Mouse (Mus musculus): ENCODE measurements at regions not wholly inside any gene's neighbourhood (a gene's known extent, or its start where the extent isn't known, plus 50 kb on each side); places are given as distances from the start of the nearest gene placed in this dataset.

DNA sequence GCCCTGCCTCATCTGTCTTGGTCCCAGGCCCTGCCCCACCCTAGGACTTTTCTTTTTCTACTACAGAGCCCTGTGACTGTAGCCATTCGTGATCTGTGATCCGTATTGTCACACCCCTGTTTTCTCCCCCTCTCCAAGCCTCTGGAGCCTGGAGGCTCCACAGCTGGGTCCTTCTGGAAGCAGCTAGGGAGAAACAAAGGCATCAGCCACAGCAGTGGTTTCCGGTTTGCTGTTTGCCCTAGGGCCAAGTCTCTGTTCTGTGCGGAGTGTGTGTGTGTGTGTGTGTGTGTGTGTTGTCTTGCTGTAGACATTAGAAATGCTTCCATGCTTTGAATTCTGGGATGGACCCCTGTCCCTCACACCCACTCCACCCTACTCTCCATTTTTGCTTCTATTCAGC lies 76.9 kb downstream of the Tpra1 start:
- no peaks in the 10 kb centered on the region for H3K27me3 ChIP-seq (ENCODE audit: control insufficient read depth, insufficient read depth, low read length)
- peaks cover 28% of the 10 kb centered on the region for H3K4me1 ChIP-seq (ENCODE audit: control insufficient read depth, insufficient read depth, low read length)
- ATAC-seq (ENCODE audit: insufficient read depth, low FRiP score, low TSS enrichment): no peak
- H3K27ac ChIP-seq (ENCODE audit: low read depth, low read length): no peak overlapping the region
- no peak overlapping the region for H3K4me3 ChIP-seq (ENCODE audit: low read depth, low read length)
- 55% methylated on average over 4 of the region's 4 CpGs for WGBS
- no peak overlapping the region for H3K4me2 ChIP-seq (ENCODE audit: low read depth)
- no peaks in the 10 kb centered on the region for H3K36me3 ChIP-seq (ENCODE audit: control insufficient read depth, insufficient read depth, low read length)
- no peaks in the 10 kb centered on the region for H3K9me3 ChIP-seq (ENCODE audit: control insufficient read depth, low read length)
- no peak overlapping the region for H3K9ac ChIP-seq (ENCODE audit: low read length)
- DNase-seq (ENCODE audit: low spot score): no peak

DNA sequence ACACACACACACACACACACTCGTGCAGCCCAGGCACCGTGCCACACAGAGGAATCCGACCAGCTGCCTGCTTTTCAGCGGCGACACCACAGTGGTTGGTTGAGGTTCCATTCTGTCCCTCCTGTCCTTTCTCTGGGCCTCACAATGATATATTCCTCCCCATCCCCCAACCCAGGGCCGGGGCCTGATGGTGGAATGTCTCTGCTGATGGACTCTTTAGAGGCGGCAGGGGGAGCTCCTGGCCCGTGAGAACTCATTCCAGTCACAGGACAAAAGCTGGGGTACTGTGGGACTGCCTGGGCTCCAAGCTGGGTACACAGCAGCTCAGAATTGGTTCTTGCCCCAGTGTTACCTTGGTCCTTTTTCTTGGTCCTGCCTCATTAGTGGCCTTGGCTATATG lies 78.1 kb downstream of the Tpra1 start:
- H3K27me3 ChIP-seq (ENCODE audit: control insufficient read depth, insufficient read depth, low read length): no peaks in the 10 kb centered on the region
- H3K4me2 ChIP-seq (ENCODE audit: low read depth): no peak overlapping the region
- H3K27ac ChIP-seq (ENCODE audit: low read depth, low read length): peak overlapping the region; percentile 71
- DNase-seq (ENCODE audit: low spot score): peak; percentile 88
- H3K9me3 ChIP-seq (ENCODE audit: control insufficient read depth, low read length): no peaks in the 10 kb centered on the region
- 6% methylated on average over 8 of the region's 8 CpGs for WGBS
- peak; percentile 78 for ATAC-seq (ENCODE audit: insufficient read depth, low FRiP score, low TSS enrichment)
- no peaks in the 10 kb centered on the region for H3K36me3 ChIP-seq (ENCODE audit: control insufficient read depth, insufficient read depth, low read length)
- no peak overlapping the region for H3K4me3 ChIP-seq (ENCODE audit: low read depth, low read length)
- H3K9ac ChIP-seq (ENCODE audit: low read length): no peak overlapping the region
- peaks cover 17% of the 10 kb centered on the region for H3K4me1 ChIP-seq (ENCODE audit: control insufficient read depth, insufficient read depth, low read length)

DNA sequence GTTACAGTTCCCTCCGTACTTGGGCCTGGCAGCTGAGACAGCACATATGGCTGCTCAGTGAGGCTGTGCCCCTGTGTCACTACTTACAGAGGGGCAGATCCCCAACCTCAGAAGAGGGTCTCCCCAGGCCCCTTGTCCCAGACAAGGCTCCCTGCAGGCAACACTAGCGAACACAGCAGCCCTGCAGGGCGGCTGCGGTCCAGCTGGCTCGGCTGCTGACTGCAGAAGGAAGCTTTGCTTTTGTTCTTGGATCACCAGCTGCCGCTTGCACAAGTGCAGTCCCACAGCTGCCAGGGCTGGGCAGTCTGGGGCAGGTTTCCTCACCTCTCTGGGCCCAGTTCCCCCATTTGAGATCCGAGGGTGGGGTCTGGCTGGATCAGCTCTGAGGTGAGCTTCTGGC lies 79.5 kb downstream of the Tpra1 start:
- peak overlapping the region; percentile 19; the same call in 1 of the 2 replicates for H3K9ac ChIP-seq (ENCODE audit: low read length)
- H3K27ac ChIP-seq (ENCODE audit: low read depth, low read length): 0 out of 2 replicates have a peak overlapping the region, but pooled peaks have one; percentile 39
- WGBS: 9% methylated on average over 7 of the region's 7 CpGs
- H3K4me2 ChIP-seq (ENCODE audit: low read depth): no peak overlapping the region
- H3K4me3 ChIP-seq (ENCODE audit: low read depth, low read length): no peak overlapping the region
- H3K36me3 ChIP-seq (ENCODE audit: control insufficient read depth, insufficient read depth, low read length): no peaks in the 10 kb centered on the region
- peak; percentile 75 for DNase-seq (ENCODE audit: low spot score)
- H3K27me3 ChIP-seq (ENCODE audit: control insufficient read depth, insufficient read depth, low read length): no peaks in the 10 kb centered on the region
- H3K4me1 ChIP-seq (ENCODE audit: control insufficient read depth, insufficient read depth, low read length): peaks cover 12% of the 10 kb centered on the region; the same call in 1 of the 2 replicates
- no peaks in the 10 kb centered on the region for H3K9me3 ChIP-seq (ENCODE audit: control insufficient read depth, low read length)
- ATAC-seq (ENCODE audit: insufficient read depth, low FRiP score, low TSS enrichment): peak; percentile 38

DNA sequence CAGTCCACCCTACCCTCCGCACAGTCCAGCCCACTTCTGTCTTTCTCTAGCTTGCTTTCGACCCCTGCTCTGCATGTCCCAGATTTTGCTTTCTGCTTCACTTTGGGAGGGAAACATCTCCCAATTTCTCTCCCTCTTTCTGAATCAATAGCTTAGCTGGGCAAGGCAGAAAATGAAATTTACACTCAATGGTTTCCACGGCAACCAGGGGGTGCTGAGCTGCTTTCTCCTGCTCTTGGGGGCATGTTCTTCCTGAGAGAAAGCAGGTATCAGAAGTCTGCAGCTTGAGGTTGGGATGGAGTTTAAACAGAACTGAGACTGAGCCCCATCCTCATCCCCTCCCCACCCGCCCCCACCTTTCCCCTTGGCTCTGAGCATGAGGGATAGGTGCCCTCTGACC lies 82.1 kb downstream of the Tpra1 start:
- WGBS: 69% methylated on average over 4 of the region's 4 CpGs
- Histone ChIP-seq H3K9me3 (ENCODE audit: control insufficient read depth, low read length) (no peaks in the 10 kb centered on the region), H3K27me3 (ENCODE audit: control insufficient read depth, insufficient read depth, low read length) (no peaks in the 10 kb centered on the region), H3K27ac (ENCODE audit: low read depth, low read length) (no peak overlapping the region), H3K4me2 (ENCODE audit: low read depth) (no peak overlapping the region), H3K4me1 (ENCODE audit: control insufficient read depth, insufficient read depth, low read length) (peaks cover 5% of the 10 kb centered on the region; the same call in 1 of the 2 replicates), H3K9ac (ENCODE audit: low read length) (no peak overlapping the region), H3K36me3 (ENCODE audit: control insufficient read depth, insufficient read depth, low read length) (no peaks in the 10 kb centered on the region), H3K4me3 (ENCODE audit: low read depth, low read length) (no peak overlapping the region)
- ATAC-seq (ENCODE audit: insufficient read depth, low FRiP score, low TSS enrichment): no peak
- no peak for DNase-seq (ENCODE audit: low spot score)

DNA sequence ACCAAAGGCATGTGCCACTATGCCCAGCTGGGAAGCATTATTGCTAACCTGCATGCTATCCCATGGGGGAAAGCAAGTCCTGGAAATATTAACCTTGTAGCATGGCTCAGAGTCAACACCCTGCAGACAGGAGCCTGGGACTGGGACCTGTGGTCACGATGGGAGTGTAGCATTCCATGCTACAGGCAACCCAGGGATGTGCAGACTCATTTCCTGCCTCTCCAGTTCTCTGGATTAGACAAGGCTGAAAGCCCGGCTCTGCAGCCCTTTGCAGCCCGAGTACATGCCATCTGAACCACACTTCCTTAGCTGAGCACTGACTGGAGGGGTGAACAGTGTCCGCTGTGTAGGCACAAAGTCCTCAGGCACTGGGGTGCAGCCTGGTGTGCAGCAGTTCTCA lies 82.8 kb downstream of the Tpra1 start:
- Histone ChIP-seq H3K9ac (ENCODE audit: low read length) (no peak overlapping the region), H3K27ac (ENCODE audit: low read depth, low read length) (no peak overlapping the region), H3K27me3 (ENCODE audit: control insufficient read depth, insufficient read depth, low read length) (no peaks in the 10 kb centered on the region), H3K36me3 (ENCODE audit: control insufficient read depth, insufficient read depth, low read length) (no peaks in the 10 kb centered on the region), H3K9me3 (ENCODE audit: control insufficient read depth, low read length) (no peaks in the 10 kb centered on the region), H3K4me3 (ENCODE audit: low read depth, low read length) (no peak overlapping the region), H3K4me2 (ENCODE audit: low read depth) (no peak overlapping the region), H3K4me1 (ENCODE audit: control insufficient read depth, insufficient read depth, low read length) (peaks cover 4% of the 10 kb centered on the region; the same call in 1 of the 2 replicates)
- 67% methylated on average over 4 of the region's 4 CpGs for WGBS
- ATAC-seq (ENCODE audit: insufficient read depth, low FRiP score, low TSS enrichment): no peak
- no peak for DNase-seq (ENCODE audit: low spot score)

DNA sequence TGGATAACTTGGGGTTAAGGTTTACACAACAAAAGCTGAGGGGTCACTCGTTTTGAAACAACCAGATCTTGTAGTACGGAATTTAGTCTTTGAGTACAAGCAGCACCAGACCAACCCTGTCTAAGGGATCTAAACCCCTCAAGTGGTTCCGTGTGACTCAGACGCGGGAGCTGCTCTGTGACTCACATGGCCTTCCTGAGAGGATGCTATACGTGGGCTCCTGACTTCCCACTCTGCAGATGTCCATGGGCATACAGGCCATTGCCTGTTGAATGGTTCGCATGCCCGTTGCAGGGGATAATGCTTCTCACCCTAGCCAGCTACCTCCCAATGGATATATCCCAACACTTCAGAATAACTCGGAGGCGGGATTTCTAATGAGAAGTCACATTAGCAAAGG lies 86.5 kb downstream of the Tpra1 start:
- 92% methylated on average over 10 of the region's 10 CpGs for WGBS
- H3K9me3 ChIP-seq (ENCODE audit: control insufficient read depth, low read length): no peaks in the 10 kb centered on the region
- no peak overlapping the region for H3K4me2 ChIP-seq (ENCODE audit: low read depth)
- DNase-seq (ENCODE audit: low spot score) (no peak), ATAC-seq (ENCODE audit: insufficient read depth, low FRiP score, low TSS enrichment) (no peak)
- H3K9ac ChIP-seq (ENCODE audit: low read length): no peak overlapping the region
- no peak overlapping the region for H3K4me3 ChIP-seq (ENCODE audit: low read depth, low read length)
- no peak overlapping the region for H3K27ac ChIP-seq (ENCODE audit: low read depth, low read length)
- no peaks in the 10 kb centered on the region for H3K27me3 ChIP-seq (ENCODE audit: control insufficient read depth, insufficient read depth, low read length)
- no peaks in the 10 kb centered on the region for H3K36me3 ChIP-seq (ENCODE audit: control insufficient read depth, insufficient read depth, low read length)
- no peaks in the 10 kb centered on the region; the same call in 1 of the 2 replicates for H3K4me1 ChIP-seq (ENCODE audit: control insufficient read depth, insufficient read depth, low read length)

DNA sequence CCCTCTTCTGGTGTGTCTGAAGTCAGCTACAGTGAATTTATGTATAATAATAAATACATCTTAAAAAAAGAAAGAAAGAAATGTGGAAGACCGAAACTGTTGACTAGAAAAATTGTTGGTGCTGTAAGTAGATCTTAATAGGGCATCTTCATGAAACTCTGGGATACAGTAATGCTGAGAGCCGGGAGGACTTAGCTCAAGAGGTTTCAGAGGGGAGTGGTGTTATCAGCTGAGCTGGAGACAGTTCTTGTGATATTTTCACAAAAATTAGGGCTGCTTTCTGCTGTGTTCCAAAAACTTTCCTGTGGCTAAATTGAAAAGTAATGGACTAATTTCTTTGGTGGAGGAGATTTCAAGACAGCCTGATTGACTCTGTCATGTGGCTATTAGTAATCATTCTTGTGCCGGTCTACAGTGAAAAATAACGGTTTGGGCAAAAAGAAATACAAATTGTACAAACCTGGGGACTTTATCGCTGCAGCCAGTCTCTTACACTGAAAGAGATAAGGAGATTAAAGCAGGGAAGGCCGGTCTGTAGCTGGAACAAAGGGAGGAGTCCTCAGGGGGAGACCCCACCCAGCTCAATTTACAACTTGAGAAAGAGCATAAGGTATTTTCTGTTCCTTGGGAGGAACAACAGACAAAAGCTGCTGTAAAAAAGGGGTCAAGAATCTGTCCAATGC lies 87.7 kb downstream of the Tpra1 start:
- Histone ChIP-seq H3K4me3 (ENCODE audit: low read depth, low read length) (no peak overlapping the region), H3K27ac (ENCODE audit: low read depth, low read length) (no peak overlapping the region), H3K27me3 (ENCODE audit: control insufficient read depth, insufficient read depth, low read length) (no peaks in the 10 kb centered on the region), H3K4me2 (ENCODE audit: low read depth) (no peak overlapping the region), H3K36me3 (ENCODE audit: control insufficient read depth, insufficient read depth, low read length) (no peaks in the 10 kb centered on the region), H3K9ac (ENCODE audit: low read length) (no peak overlapping the region), H3K9me3 (ENCODE audit: control insufficient read depth, low read length) (no peaks in the 10 kb centered on the region), H3K4me1 (ENCODE audit: control insufficient read depth, insufficient read depth, low read length) (no peaks in the 10 kb centered on the region)
- no peak for ATAC-seq (ENCODE audit: insufficient read depth, low FRiP score, low TSS enrichment)
- DNase-seq (ENCODE audit: low spot score): no peak
- 70% methylated on average over 6 of the region's 6 CpGs for WGBS

DNA sequence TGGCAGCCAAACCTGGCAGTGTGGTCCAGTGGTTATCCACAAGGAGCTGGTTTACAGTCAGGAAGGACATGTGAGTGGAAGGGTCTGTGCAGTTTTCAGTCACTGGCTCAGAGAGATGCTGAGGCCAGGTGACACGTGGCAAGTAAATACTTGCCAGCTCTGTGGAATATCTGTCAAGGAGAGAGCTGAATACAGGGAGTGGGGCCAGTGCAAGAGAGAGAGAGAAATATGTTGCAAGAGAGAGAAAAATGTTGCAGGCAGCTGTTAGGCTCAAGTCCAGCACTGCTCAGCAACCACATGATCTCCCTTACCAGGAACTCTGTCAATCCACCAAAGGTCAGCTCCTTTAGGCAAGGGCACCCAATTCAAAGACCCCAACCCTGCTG lies 88.2 kb downstream of the Tpra1 start:
- no peaks in the 10 kb centered on the region for H3K27me3 ChIP-seq (ENCODE audit: control insufficient read depth, insufficient read depth, low read length)
- H3K9me3 ChIP-seq (ENCODE audit: control insufficient read depth, low read length): no peaks in the 10 kb centered on the region
- ATAC-seq (ENCODE audit: insufficient read depth, low FRiP score, low TSS enrichment) (no peak), DNase-seq (ENCODE audit: low spot score) (no peak)
- no peak overlapping the region for H3K4me2 ChIP-seq (ENCODE audit: low read depth)
- 36% methylated on average over 1 of the region's 1 CpGs for WGBS
- H3K36me3 ChIP-seq (ENCODE audit: control insufficient read depth, insufficient read depth, low read length): no peaks in the 10 kb centered on the region
- no peaks in the 10 kb centered on the region for H3K4me1 ChIP-seq (ENCODE audit: control insufficient read depth, insufficient read depth, low read length)
- H3K27ac ChIP-seq (ENCODE audit: low read depth, low read length): no peak overlapping the region
- H3K4me3 ChIP-seq (ENCODE audit: low read depth, low read length): no peak overlapping the region
- no peak overlapping the region for H3K9ac ChIP-seq (ENCODE audit: low read length)

DNA sequence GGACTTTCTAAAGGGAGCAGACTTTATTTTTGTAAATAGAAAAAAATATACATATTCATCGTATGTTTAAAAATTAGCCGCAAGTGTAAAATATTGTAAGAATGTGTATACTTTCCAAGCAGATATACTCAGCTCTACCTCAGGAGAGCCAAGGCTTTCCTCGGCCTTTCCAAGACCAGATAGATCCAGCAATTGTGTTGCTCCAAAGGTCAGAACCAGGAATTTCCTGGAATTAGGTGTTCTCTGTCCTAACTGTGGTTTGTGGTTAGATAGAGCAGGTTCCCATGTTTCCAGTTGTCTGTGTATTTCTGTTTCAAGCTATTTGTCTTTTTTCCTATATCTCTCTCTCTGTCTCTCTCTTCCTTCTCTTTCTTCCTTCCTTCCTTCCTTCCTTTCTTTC lies 93.0 kb downstream of the Tpra1 start:
- H3K4me1 ChIP-seq (ENCODE audit: control insufficient read depth, insufficient read depth, low read length): no peaks in the 10 kb centered on the region
- ATAC-seq (ENCODE audit: insufficient read depth, low FRiP score, low TSS enrichment) (no peak), DNase-seq (ENCODE audit: low spot score) (no peak)
- no peak overlapping the region for H3K4me2 ChIP-seq (ENCODE audit: low read depth)
- no peak overlapping the region for H3K9ac ChIP-seq (ENCODE audit: low read length)
- no peaks in the 10 kb centered on the region for H3K36me3 ChIP-seq (ENCODE audit: control insufficient read depth, insufficient read depth, low read length)
- WGBS: 94% methylated on average over 3 of the region's 3 CpGs
- H3K27me3 ChIP-seq (ENCODE audit: control insufficient read depth, insufficient read depth, low read length): no peaks in the 10 kb centered on the region
- no peak overlapping the region for H3K27ac ChIP-seq (ENCODE audit: low read depth, low read length)
- H3K9me3 ChIP-seq (ENCODE audit: control insufficient read depth, low read length): no peaks in the 10 kb centered on the region
- H3K4me3 ChIP-seq (ENCODE audit: low read depth, low read length): no peak overlapping the region

All from neural tube, embryonic 11.5 days (tissue).